Mouse (Mus musculus): ENCODE measurements around the gene Hs6st3.
"Not testable (repeated sequence)": the region's sequence is repeated elsewhere in the genome, so short reads cannot be mapped to it uniquely, and the experiment has no call there.

Gene Hs6st3

DNA sequence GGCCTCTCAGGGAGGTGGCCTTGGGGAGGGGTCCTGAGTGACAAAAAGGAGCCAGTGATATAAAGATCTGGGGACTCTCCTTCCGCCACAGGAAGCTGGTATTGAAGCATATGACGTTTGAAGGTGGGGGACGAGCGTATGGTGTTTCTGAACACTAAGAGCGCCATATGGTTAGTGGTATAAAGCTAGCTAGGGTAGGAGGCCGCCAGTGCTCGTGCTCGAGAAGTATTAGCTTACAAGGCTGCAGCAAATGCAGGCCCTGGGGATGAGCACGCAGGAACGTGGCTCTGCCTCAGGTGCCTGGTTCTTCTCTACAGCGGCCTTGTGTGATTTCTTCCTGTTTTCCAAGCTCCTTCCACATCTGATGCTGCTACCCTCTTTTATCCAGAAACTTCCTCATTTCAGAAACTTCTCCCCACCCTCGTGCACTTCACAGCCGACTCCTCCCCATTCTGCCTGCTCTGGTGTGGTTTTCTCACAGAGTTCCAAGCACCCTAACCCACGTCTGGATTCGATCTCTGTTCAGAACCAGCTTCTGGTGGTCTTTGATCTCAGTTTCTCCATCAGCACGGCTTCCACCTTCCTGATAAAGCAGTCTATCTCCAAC is 110.0 kb downstream of the Hs6st3 start:
- in situ Hi-C loops (cut with MboI, MseI) = no loop called here

DNA sequence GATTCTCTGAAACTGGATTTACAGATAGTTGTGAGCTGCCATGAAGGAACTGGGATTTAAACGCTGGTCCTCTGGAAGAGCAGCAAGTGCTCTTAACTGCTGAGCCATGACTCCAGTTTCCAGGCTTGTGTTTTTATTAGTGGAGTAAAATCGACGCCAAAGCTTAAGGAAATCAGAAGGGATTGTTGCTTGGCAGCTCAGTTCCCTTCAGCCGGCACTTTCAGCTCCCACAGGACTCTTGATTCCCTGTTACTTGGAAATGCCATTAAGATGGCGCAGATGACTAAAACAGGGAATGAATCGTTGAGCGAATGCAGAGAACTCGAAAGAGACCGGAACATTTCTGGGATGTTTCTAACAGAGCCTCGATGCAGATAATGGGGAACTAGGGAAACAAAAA is 112.2 kb downstream of the Hs6st3 start:
- in situ Hi-C loops (cut with MboI, MseI) = no loop called here

DNA sequence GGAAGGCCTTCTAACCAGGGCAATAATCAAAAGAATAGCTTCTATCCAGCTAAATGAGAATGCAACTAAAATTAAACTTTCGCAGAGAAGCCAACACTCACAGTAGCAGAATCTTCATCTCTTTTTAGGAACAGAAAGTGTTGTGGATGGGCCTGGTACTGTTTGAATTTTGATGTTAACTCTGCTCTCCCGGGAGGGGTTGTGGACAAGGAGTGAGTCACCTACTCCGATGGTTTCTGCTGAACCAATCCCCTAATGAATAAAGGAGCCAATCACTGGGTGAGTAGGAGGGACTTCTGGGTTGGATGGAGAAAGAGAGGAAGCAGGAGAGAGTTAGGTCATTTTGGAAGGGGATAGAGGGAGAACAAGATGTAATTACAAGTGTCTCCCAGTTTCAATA is 117.3 kb downstream of the Hs6st3 start:
- in situ Hi-C loops (cut with MboI, MseI) = no loop called here

DNA sequence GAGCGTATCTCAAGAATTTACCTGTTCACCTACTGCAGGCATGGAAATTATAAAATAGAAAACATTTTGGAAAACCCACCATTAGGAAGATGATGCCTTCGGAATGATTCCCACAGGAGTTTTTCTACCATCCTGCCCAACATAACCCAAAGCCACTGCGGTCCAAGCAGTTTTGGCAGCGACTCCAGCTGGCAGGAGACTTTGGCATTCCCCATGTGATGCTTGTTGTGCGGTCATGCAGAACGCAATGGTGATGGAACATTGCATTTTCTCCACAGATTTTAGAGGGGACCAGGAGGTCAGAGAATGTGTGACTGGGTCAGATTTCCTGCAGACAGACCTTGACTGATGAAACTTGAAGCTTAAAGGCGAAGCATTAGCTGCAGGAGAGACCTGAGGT is 118.9 kb downstream of the Hs6st3 start:
- in situ Hi-C loops (cut with MboI, MseI) = no loop called here

DNA sequence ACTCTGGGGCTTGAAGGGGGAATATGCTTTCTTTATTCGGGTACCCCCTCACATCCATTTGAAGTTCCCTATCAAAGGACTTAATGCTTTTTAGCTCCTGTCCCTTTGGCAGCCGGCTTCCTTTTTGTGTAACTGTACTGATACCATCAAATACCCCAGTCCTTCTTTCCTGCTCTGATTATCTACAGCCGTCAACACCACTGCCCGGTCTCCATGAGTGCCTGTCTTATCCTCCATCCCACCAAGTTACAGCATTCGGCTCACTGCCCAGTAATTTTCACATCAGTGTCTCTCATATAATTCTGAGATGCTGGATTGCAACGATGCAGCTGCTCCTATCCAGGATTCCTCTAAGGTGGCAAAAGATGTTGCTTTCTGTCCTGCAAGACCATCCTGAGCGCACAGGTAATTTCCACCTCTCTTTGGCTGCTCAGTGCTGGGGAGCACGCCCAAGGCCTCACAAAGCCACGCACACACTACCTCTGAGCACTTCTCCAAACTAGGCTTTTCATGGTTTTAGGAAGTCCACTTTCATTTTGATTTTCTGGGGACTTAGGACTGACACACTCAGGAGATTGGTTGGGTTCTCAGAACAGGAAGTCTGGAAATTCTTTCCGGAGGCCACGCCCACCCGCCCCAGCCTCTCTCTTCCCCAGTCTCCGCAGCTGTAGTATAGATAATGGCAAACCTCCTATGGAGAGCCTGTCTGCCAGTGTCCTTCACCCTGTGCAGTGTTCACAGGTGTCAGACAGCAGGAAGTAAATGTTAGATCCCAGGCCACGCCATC is 122.2 kb downstream of the Hs6st3 start:
- in situ Hi-C loops (cut with MboI, MseI) = no loop called here

DNA sequence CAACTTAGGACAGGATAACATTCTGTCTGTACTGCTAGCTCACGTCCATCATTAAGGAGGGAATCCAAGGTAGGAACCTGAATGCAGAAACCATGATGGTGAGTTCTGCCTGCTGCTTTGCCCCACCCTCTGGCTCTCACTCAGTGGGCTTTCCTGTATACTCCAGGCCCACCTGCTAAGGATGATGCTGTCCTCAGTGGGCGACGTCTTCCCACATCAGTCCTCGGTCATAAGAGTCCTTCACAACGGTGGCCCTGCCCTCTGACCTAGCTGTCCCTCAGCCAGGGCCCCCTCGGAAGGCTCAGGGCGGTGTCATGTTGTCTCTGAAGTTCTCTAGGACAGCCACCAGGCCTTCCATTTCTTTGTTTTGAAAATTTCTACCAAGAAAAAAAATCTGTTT is 128.2 kb downstream of the Hs6st3 start:
- in situ Hi-C loops (cut with MboI, MseI) = no loop called here

DNA sequence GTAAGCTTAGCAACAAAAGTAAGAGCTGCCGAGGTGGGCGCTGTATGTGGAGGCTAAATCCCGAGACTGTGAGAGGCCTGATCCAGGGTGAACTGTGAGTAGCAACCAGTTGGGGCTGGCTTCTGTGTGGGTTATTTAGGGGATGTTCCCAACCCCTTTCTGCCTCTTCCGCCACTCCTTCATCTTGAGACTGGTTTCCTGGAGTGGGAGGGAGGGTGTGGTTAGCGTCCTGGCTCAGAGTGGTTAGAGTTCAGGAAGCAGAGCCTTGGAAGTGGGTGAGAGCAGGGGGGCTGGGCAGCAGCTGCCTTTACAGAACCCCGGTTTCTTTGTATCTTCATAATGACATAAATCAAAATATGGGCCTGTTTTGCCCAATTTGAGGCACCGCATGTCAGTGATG is 134.9 kb downstream of the Hs6st3 start:
- in situ Hi-C loops (cut with MboI, MseI) = no loop called here

DNA sequence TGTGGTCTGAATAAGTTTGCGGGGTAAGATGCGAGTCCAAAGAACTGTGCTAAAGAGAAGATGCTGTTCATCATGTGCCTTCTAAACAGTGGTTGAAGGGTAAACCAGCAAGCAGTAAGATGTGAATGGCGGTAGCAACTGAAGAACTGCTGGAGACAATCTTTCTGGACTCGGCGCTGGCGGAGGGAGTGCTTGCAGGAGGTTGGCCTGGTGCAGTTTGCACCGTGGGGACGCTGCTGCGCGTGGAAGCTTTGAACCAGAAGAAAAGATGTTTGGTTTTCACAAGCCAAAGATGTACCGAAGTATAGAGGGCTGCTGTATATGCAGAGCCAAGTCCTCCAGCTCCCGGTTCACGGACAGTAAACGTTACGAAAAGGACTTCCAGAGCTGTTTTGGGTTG is 140.0 kb downstream of the Hs6st3 start:
- in situ Hi-C loops (cut with MboI, MseI) = not testable (repeated sequence)

DNA sequence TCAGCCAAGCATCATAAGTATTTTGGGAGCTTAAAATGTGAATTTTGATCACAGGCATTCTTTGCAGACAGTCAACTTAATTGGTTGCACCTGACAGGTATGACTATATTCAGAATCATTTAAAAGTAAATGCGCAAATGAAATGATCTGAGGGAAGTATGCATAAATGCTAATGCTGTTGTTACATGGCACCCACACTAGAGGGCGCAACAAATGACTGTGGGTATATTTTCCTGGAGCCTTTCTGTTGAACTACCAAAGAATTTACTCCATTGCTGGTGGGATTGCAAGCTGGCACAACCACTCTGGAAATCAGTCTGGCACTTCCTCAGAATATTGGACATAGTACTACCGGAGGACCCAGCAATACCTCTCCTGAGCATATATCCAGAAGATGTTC is 145.8 kb downstream of the Hs6st3 start:
- in situ Hi-C loops (cut with MboI, MseI) = no loop called here

DNA sequence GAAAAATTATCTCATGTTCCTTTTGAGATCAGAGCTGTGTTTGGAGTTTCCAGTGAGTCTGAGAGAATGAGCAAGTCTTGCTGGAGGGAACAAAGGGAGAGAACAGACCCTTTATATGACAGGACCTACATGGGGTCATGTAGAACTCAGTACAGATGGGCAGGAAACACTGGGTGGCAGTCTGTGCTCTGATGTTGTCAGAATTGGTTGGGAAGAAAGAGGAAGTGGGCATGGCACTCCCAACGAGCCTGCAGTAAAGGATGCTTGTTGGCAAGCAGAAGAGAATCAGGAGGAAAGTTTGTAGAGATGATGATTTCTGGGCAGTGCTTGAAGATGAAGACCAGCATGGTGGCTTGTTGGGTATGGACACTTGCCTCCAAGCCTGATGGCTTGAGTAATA is 151.5 kb downstream of the Hs6st3 start:
- in situ Hi-C loops (cut with MboI, MseI) = no loop called here

DNA sequence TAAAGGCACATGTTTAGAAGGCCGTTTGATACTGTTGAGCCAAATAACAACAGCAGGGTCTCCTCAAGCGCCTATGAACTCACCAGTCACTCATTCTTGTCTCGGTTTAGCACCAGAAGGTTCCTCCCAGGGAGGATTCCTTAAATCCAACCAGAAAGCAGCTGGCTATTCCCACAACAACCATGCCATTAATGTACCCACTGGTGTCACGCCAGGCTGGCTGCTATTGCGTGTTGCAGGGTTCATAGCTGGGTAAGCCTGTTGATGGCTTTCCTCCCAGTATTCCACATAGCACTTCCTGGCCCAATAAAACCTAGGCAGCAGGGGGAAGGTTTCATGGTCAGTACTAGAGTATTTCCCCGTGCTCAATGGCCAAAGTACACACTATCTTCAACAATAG is 155.9 kb downstream of the Hs6st3 start:
- in situ Hi-C loops (cut with MboI, MseI) = no loop called here

DNA sequence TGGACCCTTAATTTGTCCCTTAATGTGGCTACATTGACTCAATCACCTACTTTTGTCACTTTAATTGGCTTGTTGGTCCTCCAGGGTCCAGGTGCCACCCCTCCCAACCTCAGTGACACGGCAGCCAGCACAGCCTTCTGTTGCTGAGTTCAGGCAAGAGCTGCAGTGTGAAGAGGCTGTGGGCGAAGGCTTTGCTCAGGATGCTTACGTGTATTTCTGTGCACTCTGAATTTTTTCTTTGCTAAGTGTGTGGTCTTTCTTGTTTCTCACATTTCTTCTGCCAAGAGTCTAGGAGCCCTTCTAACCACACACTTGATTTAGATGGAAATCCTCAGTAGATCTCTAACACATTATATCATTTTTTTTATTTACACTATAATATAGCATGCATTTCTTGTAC is 168.3 kb downstream of the Hs6st3 start:
- in situ Hi-C loops (cut with MboI, MseI) = no loop called here

DNA sequence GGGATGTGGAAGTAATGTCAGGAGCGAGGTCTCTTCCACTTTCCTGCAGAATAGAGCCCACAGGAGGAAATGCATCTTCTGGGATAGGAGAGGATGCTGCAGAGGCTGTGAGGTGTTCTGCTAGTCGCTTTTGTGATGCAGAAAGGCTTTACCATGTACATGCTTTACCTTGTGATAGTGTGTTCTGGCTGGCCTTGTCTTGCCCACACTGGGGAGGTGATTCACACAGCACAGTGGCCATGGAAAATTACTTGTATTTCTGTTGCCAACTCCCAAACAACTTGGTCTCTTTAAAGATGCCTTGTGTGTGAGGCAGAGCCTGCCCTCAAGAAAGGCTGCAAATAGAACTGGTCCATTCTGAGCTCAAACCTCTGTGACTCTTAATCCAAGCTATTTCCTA is 180.2 kb downstream of the Hs6st3 start:
- in situ Hi-C loops (cut with MboI, MseI) = no loop called here

DNA sequence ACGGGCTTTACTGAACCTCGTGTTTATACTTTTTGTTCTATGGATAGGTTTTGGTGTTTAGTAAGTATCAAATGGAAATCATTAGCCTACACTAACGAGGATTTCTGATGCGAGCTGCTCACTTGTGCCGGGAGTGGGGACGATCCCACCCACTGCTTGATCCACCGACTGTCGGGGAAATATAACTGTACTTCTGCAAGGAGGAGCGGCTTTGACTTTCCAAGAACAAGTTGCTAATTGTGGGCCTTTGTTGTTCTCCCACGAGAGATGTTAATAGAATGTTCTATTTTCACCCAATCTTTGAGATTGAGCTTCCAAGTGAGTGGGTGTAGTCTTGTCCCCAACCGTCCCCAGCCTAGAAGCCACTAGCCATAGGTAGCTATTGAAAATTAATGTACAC is 209.1 kb downstream of the Hs6st3 start:
- in situ Hi-C loops (cut with MboI, MseI) = no loop called here

DNA sequence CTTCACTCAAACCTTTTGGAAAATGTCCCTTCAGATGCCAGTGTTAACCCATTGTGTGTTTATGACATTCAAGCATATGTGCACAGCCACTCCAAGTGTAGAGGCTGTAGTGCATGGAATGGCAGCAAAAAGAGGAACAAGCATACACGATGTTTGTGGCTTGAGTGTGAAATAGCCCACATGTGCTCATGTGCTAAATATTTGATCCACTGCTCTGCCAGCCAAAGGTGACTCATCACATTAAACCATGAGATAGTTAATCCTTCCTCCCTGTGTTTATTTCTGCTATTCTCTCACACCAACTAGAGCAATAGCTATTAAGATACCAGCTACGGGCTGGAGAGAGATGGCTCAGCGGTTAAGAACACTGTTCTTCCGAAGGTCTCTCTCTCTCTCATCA is 223.3 kb downstream of the Hs6st3 start:
- in situ Hi-C loops (cut with MboI, MseI) = no loop called here

DNA sequence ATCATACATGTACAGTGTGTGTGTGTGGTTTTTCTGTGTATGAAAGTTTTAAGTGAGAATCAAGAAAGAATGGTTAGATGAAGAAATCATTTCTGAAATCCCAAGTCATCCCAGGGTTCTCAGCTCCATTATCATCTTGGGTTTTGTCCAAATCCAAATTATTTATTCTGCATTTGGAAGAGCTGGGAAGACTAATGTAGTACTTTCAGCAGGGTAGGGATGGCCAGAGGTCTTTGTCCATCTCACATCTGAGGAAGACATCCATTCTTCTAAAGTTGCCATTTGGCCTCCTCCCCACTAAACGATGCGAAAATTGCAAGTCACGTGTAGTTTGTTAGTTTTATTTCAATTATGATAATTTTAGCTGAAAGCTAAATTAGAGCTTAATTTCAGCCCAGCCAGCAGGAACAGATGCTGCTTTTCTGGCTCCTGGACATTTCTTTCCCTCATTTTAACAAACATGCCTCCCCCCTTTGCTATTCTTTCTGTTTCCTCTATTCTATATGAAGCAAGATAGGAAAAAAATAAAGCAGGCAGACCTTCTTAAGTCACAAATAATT is 229.8 kb downstream of the Hs6st3 start:
- in situ Hi-C loops (cut with MboI, MseI) = no loop called here

DNA sequence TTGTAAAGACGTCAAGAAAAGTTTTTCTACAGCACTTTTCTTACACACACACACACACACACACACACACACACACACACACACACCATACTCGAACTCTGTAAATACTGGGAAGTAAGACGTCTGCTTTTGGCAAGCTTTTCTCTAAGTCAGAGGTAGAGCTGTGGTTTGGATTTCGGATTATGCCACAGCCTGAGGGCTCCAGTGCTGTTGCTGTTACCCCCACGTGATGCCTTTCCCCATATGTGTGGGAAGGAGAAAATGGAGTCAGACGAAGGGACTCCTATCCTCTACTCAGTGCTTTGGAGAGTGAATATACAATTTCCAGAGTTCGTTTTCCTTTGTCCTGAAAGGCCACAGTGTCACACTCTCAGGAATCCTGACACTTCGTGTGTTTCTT is 231.1 kb downstream of the Hs6st3 start:
- in situ Hi-C loops (cut with MboI, MseI) = no loop called here

DNA sequence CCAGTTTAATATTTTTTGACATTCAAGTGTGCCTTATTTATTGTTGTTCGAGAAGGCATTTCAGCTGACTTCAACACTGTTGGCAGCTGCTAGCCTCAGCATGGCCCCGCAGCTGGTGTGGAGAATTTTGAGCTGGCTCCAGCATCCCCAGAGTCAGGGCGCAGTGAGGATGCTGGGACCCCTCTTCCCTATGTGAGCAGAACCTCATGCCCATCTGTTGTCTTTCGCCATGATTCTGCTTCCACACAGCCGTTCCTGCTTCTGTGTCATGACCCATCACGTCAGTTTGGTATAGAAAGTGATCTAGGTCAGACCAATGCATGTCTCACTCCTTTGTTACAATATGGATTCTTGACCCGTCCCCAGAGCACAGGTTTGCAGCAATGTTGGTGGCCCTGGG is 231.9 kb downstream of the Hs6st3 start:
- in situ Hi-C loops (cut with MboI, MseI) = no loop called here

DNA sequence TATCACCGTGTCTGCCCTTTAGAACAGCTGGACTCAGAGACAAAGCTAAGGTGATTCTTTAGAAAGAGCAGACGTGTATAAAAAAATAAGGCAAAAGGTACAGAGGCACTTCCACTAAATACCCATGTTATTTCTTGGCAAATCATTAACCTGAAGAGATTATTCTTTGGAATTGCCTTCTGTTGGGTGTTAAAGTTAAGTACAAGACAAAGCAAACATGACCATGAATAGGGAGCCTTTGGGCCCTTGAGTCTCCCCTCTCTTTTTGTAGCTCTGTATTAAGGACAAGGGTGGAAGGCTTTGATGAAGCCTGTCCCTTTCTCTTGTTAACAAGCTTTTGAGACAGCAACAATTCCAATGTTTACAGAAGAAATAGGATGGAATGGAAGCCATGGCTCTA is 241.2 kb downstream of the Hs6st3 start:
- in situ Hi-C loops (cut with MboI, MseI) = no loop called here

DNA sequence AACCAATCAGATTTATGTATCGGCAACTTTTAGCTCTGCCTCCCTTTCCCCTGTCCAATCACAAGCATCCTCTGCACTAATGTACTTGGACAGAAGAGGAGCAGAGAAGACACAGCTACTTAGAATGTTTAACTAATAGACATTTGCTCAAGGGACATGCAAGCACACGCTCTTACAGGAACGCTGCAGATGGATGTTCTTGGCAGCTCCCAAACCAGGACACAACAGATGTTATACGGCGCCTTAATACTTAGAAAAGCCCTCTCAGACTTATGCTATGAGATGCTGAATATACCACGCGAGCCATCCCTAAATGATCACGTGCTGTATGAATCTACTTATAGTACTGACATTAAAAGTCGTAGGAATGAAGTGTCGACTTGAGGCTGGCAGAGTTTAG is 263.5 kb downstream of the Hs6st3 start:
- in situ Hi-C loops (cut with MboI, MseI) = no loop called here

DNA sequence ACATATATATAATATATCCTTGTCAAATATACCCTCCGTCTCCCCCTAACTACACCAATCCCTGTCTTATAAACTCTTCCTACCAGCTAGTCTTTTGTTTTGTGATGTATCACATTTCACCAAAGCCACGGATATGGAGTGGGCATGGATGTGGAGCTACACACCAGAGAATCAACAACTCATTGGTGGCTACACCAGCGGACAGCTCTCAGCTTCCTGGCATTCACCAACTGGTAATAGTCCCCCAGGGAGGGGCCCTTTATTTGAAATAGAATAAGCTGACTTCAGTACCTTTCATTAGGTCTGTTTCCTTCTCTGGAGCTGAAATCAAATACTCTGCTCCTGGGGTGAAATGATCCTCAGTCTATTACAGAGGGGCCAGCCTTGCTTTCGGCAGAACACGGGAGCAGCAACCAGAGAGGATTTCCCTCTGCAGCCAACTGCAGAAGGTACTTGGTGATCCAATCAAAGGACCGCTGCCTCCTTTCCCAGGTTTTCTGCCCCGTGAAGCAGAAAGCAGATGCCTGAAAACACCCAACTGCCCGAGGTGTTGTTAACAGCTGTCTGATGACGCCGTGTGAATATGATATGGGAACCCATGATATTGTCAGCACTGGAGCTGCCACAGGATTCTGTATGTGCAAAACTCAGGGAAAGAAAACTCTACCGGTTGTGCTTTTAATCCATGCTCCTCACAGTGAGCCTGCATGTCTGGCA is 271.4 kb downstream of the Hs6st3 start:
- in situ Hi-C loops (cut with MboI, MseI) = loop anchor here (10.0 kb wide), 1 partner anchor 425 kb away; no protein-coding TSS in a partner anchor

DNA sequence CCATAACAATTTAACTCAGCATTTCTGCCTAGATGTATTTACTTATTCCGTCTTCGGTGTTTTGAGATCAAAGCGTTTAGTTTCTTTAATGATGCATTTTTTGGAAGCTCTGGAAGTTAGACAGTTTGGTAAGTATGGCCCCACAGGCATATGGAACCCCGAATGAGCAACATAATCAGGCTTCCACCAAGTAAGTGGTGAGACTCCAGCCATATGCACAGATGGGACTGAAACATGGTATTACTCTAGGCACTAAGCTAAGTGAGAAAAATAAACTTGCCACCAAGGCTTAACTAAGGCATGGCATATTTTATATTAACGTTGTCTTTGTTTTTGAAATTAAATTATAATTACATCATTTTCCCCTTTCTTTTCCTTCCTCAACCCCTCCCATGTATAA is 284.8 kb downstream of the Hs6st3 start:
- in situ Hi-C loops (cut with MboI, MseI) = no loop called here

DNA sequence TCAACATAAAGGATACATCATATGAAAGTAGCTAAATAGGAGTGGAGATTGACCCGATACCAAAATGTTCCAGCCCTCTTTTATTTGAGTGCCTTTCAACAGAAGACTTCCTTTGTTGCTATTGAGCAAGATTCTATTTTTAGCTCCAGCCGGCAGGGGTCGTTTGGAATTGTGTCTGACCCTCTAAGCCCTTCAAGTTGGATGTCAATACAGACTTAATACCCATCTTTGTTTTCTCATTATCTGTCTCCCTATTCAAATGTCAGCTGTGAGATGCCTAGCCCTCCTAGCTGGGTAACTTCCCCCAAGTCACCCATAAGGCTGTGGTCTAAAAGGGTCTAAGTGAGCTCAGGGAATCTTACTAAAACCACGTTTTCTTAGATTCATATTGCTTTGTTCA is 312.3 kb downstream of the Hs6st3 start:
- in situ Hi-C loops (cut with MboI, MseI) = no loop called here

Data from T-helper 2 cell (primary cell).